Comparison of ENCODE assay signal across 18 mouse cellular contexts in the genomic region with DNA sequence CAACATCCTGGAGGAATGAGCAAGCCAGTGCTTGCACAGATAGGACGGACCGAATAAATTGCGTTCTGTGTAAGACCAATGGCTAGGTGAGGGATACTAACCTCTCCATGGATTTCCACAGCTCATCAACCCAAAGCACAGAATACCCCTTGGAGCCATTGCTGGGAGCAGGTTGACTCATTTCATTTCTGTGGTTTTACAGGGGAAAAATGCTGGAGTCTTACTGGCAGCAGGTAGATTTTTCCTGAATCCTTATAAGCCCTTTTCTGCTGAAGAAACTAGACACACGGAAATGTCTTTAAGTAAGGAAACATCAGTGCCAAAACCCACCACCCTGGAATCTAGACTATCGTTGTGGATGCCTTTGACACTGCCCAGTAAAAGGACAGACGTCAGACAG.
"Had no signal": no experiment of that assay in that cellular context is flagged by ENCODE, and none has a peak within 500 bp of the region (broad histone marks: within the 10 kb centered on the region; RNA-seq: fewer than 3 reads in every experiment).

No protein-coding gene starts in this region.

- ATAC-seq: midbrain, embryonic 16.5 days had no signal

- H3K27ac ChIP-seq: midbrain, embryonic 10.5 days; midbrain, embryonic 12.5 days; neural tube, embryonic 13.5 days; neural tube, embryonic 15.5 days; stomach, postnatal 0 days had no signal

- DNase-seq: lung, adult 18-20 months; lung, embryonic 14.5 days; lung, postnatal 10 days; lung, postnatal 4 days; midbrain, embryonic 14.5 days; retina, postnatal 1 day; right cerebral cortex, postnatal 14 days; thymus, adult 2 months; thymus, postnatal 25 days; thymus, postnatal 4 days had no signal

- H3K4me3 ChIP-seq: midbrain, embryonic 10.5 days; midbrain, embryonic 12.5 days; myocyte; neural tube, embryonic 13.5 days; neural tube, embryonic 15.5 days; stomach, embryonic 15.5 days had no signal
